ENCODE assay signal across 15 mouse cellular contexts in the genomic region with DNA sequence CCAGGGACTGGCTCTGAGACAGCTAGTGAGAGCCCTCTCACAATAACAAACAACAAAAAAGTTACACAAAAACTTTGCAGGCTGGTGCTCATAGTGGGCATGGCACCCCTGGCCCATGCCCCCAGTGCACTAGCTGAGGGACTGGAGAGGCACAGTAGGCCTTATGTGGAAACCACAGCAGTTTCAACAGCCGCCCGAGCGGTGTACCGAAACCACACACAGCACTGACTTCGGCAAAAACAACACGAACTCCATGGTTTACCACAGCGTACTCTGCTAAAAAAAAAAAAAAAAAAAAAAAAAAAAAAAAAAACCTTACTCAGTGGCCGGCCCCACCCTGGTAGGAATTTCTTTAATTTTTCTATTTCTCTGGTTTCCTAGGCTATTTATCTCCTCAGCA. TPM values are rescaled to one million over a fixed set of nuclear protein-coding genes. Genes with fewer than 3 reads are reported as not detected.
DNase-seq lines count a peak whose midpoint lies in the region; ATAC-seq lines count a peak whose summit lies in the region.
"Had no signal": no experiment of that assay in that cellular context is flagged by ENCODE, and none has a peak within 500 bp of the region (broad histone marks: within the 10 kb centered on the region; RNA-seq: fewer than 3 reads in every experiment).

No protein-coding gene starts in this region.

- no peak for ATAC-seq in liver, embryonic 11.5 days (replicated peaks; ENCODE audit: low FRiP score)
- ATAC-seq in embryonic facial prominence, embryonic 15.5 days (ENCODE audit: insufficient number of reproducible peaks, low FRiP score, low TSS enrichment, low read depth) = 0 out of 2 replicates have a peak, but pooled peaks have one; percentile 48
- no peak for ATAC-seq in forebrain, embryonic 11.5 days (replicated peaks; ENCODE audit: low FRiP score)

- H3K4me3 ChIP-seq in liver, embryonic 11.5 days (ENCODE audit: low read depth, low read length) = no peak overlapping the region
- H3K4me3 ChIP-seq in embryonic facial prominence, embryonic 15.5 days (replicated peaks) = no peak overlapping the region
- H3K4me3 ChIP-seq in forebrain, embryonic 11.5 days (ENCODE audit: low read depth, low read length) = no peak overlapping the region
- H3K4me3 ChIP-seq: forebrain, embryonic 10.5 days; hindbrain, embryonic 10.5 days; limb, embryonic 12.5 days; midbrain, embryonic 10.5 days had no signal

- no peak overlapping the region for H3K4me2 ChIP-seq in liver, embryonic 11.5 days
- no peak overlapping the region for H3K4me2 ChIP-seq in embryonic facial prominence, embryonic 15.5 days (replicated peaks)
- H3K4me2 ChIP-seq in forebrain, embryonic 11.5 days (ENCODE audit: low read depth, low read length, severe bottlenecking) = no peak overlapping the region
- H3K4me2 ChIP-seq: limb, embryonic 12.5 days had no signal

- H3K9me3 ChIP-seq in liver, embryonic 11.5 days (ENCODE audit: control insufficient read depth, low read length) = no peaks in the 10 kb centered on the region
- no peaks in the 10 kb centered on the region for H3K9me3 ChIP-seq in embryonic facial prominence, embryonic 15.5 days (replicated peaks)
- H3K9me3 ChIP-seq in forebrain, embryonic 11.5 days (ENCODE audit: control insufficient read depth, low read length) = no peaks in the 10 kb centered on the region
- H3K9me3 ChIP-seq: forebrain, embryonic 10.5 days; hindbrain, embryonic 10.5 days; limb, embryonic 12.5 days; midbrain, embryonic 10.5 days had no signal

- H3K27me3 ChIP-seq in liver, embryonic 11.5 days (replicated peaks; ENCODE audit: control insufficient read depth, insufficient read depth, low read length) = no peaks in the 10 kb centered on the region
- H3K27me3 ChIP-seq in embryonic facial prominence, embryonic 15.5 days = no peaks in the 10 kb centered on the region
- H3K27me3 ChIP-seq in forebrain, embryonic 11.5 days (ENCODE audit: control insufficient read depth, insufficient read depth, low read length) = no peaks in the 10 kb centered on the region
- H3K27me3 ChIP-seq: limb, embryonic 12.5 days had no signal

- H3K27ac ChIP-seq in liver, embryonic 11.5 days (ENCODE audit: low read depth, low read length) = no peak overlapping the region
- no peak overlapping the region; the same call in 1 of the 2 replicates for H3K27ac ChIP-seq in embryonic facial prominence, embryonic 15.5 days (replicated peaks)
- no peak overlapping the region for H3K27ac ChIP-seq in forebrain, embryonic 11.5 days (ENCODE audit: low read depth, low read length)
- H3K27ac ChIP-seq: forebrain, embryonic 10.5 days; hindbrain, embryonic 10.5 days; limb, embryonic 12.5 days; midbrain, embryonic 10.5 days had no signal

- peak; percentile 32 for DNase-seq in liver
- DNase-seq in liver, embryonic 11.5 days (ENCODE audit: low spot score) = no peak
- peak; percentile 85 for DNase-seq in naive thymus-derived CD4-positive, alpha-beta T cell, adult 2 months (ENCODE audit: low read depth)
- DNase-seq in thymus, postnatal 25 days = peak; percentile 75
- no peak for DNase-seq in urinary bladder, postnatal 10 days (ENCODE audit: low spot score)
- no peak for DNase-seq in forebrain, embryonic 11.5 days (ENCODE audit: low spot score)
- no peak for DNase-seq in retina, embryonic 14.5 days (ENCODE audit: low spot score)
- DNase-seq: cerebellum, adult 2 months; gastrocnemius, postnatal 36 days; kidney, postnatal 14 days had no signal

- no peak overlapping the region for H3K9ac ChIP-seq in liver, embryonic 11.5 days (ENCODE audit: low read depth, low read length)
- H3K9ac ChIP-seq in embryonic facial prominence, embryonic 15.5 days = no peak overlapping the region
- no peak overlapping the region for H3K9ac ChIP-seq in forebrain, embryonic 11.5 days (ENCODE audit: low read length)
- H3K9ac ChIP-seq: limb, embryonic 12.5 days had no signal

- H3K4me1 ChIP-seq in liver, embryonic 11.5 days (replicated peaks; ENCODE audit: control insufficient read depth, insufficient read depth, low read length) = peaks cover 25% of the 10 kb centered on the region
- H3K4me1 ChIP-seq in embryonic facial prominence, embryonic 15.5 days = no peaks in the 10 kb centered on the region
- H3K4me1 ChIP-seq in forebrain, embryonic 11.5 days (replicated peaks; ENCODE audit: control insufficient read depth, insufficient read depth, low read length) = no peaks in the 10 kb centered on the region
- H3K4me1 ChIP-seq: forebrain, embryonic 10.5 days; hindbrain, embryonic 10.5 days; limb, embryonic 12.5 days; midbrain, embryonic 10.5 days had no signal

- H3K36me3 ChIP-seq in liver, embryonic 11.5 days (ENCODE audit: control insufficient read depth, insufficient read depth, low read length) = 0 out of 2 replicates have a peak, but pooled peaks cover 2% of the 10 kb centered on the region
- peaks cover 35% of the 10 kb centered on the region for H3K36me3 ChIP-seq in embryonic facial prominence, embryonic 15.5 days
- no peaks in the 10 kb centered on the region; the same call in 1 of the 2 replicates for H3K36me3 ChIP-seq in forebrain, embryonic 11.5 days (ENCODE audit: control insufficient read depth, insufficient read depth, low read length)

- 54% methylated on average over 8 of the region's 8 CpGs for WGBS in liver, embryonic 11.5 days
- WGBS in embryonic facial prominence, embryonic 15.5 days = 85% methylated on average over 8 of the region's 8 CpGs
- WGBS in forebrain, embryonic 11.5 days = 95% methylated on average over 8 of the region's 8 CpGs

RNA-seq across cellular contexts. Expression of a gene that starts 31.9 kb away (rescaled TPM):
- 5.3 and 5.5 TPM in 2 replicates for polyA plus RNA-seq in liver, embryonic 11.5 days (2014; fragmentation: Nextera tagmentation; extraction: Ambion mirVana)
- 12.1 and 15.4 TPM in 2 replicates for polyA plus RNA-seq in embryonic facial prominence, embryonic 15.5 days (2015; fragmentation: Nextera tagmentation; extraction: Ambion mirVana)
- polyA plus RNA-seq in forebrain, embryonic 11.5 days (2014; fragmentation: Nextera tagmentation; extraction: Ambion mirVana) = 4.7 and 5.4 TPM in 2 replicates

RNA-seq across cellular contexts. Expression of a gene that starts 45.7 kb away (rescaled TPM):
- polyA plus RNA-seq in liver, embryonic 11.5 days (2014; fragmentation: Nextera tagmentation; extraction: Ambion mirVana) = 20.8 TPM in 2 replicates
- polyA plus RNA-seq in embryonic facial prominence, embryonic 15.5 days (2015; fragmentation: Nextera tagmentation; extraction: Ambion mirVana) = 22.9 and 33.3 TPM in 2 replicates
- polyA plus RNA-seq in forebrain, embryonic 11.5 days (2014; fragmentation: Nextera tagmentation; extraction: Ambion mirVana) = 45.4 and 48.2 TPM in 2 replicates

Comparison
In these comparisons a context has a peak if more than half of its experiments do, and no peak if none do; other contexts are left out.
1. DNase-seq: peak in liver (single experiment), naive thymus-derived CD4-positive, alpha-beta T cell, adult 2 months (single experiment) and thymus, postnatal 25 days (single experiment); none in liver, embryonic 11.5 days (single experiment), urinary bladder, postnatal 10 days (single experiment), forebrain, embryonic 11.5 days (single experiment) and retina, embryonic 14.5 days (single experiment).